Mouse (Mus musculus): ENCODE data around the gene Trnt1.

GRCm38 (mm10) chr6:106792486-106792885 is 23.6 kb downstream of the Trnt1 start:
- TF ChIP-seq CTCF (conservative IDR thresholded peaks at IDR 0.05; ENCODE audit: insufficient read depth, insufficient read length, low read depth, low read length) = no peak
- TF ChIP-seq POLR2A (IDR thresholded peaks at IDR 0.05; ENCODE audit: low read depth, low read length) = no peak
